Mouse (Mus musculus): ENCODE data around the gene Cpvl. TPM values are rescaled to one million over a fixed set of nuclear protein-coding genes. Genes with fewer than 3 reads are reported as not detected.
A peak's percentile ranks its signal among the peaks of the same experiment; 100 is the strongest.

The Cpvl gene
- polyA plus RNA-seq, 1 experiment from 2014 or later = 0.59 TPM

DNA sequence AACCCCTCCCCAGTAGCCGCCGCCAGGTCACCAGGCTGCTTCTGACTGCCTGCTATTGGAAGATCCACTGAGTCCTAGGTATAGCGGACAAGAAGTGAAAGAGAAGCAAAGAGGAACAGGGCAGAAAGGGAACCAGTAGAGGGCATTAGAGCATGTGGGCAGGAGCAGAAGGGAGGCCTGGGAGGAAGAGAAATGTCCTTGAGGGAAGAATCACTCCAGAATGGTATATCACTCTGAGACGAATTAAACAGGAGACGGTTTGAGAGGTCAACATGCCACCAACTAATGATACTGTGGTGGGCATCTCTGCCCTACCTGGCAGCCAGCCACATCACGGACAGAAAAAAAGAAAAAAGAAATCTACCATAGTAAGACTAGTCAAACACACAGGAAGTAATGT, 9.9 kb downstream of the Cpvl start:
- no peak overlapping the region for H3K9ac ChIP-seq (ENCODE audit: low read depth, low read length)
- H3K4me3 ChIP-seq (replicated peaks; ENCODE audit: low read depth, low read length) = no peak overlapping the region
- H3K36me3 ChIP-seq (ENCODE audit: insufficient read depth, low read length) = no peaks in the 10 kb centered on the region
- DNase-seq (ENCODE audit: low spot score) (no peak), ATAC-seq (replicated peaks; ENCODE audit: low FRiP score, low read depth) (no peak)
- WGBS = 77% methylated on average over 6 of the region's 6 CpGs
- 0 out of 2 replicates have a peak, but pooled peaks cover 2% of the 10 kb centered on the region for H3K27me3 ChIP-seq (ENCODE audit: insufficient read depth, low read length)
- H3K4me2 ChIP-seq (ENCODE audit: low read length) = no peak overlapping the region
- peak; percentile 63 for TF ChIP-seq CTCF (IDR thresholded peaks at IDR 0.05; ENCODE audit: low read depth)
- H3K4me1 ChIP-seq (replicated peaks; ENCODE audit: insufficient read depth, low read length) = 0 out of 2 replicates have a peak, but pooled peaks cover 2% of the 10 kb centered on the region
- no peaks in the 10 kb centered on the region for H3K9me3 ChIP-seq (replicated peaks; ENCODE audit: low read length)
- no peak overlapping the region for H3K27ac ChIP-seq

DNA sequence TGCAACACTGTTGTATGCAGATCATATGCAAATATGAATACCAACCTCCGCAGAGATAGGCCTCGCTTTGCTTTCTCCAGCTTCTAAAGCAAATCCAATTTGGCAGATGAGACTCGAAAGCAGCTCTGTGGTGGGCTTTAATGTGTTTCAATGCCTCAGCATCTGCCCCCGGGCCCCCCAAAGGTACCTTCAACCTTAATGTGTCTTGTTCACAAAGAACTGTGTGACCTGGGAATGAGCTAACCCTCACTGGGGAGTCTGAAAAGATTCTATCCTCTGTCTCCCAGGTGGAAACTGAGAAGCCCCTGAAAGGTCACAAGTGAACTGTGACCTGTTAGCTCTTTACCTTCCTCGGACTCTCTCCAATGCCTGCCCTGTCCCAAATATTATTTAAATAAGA, 11.9 kb downstream of the Cpvl start:
- DNase-seq (ENCODE audit: low spot score) (no peak), ATAC-seq (replicated peaks; ENCODE audit: low FRiP score, low read depth) (no peak)
- Histone ChIP-seq H3K4me2 (ENCODE audit: low read length) (no peak overlapping the region), H3K27ac (no peak overlapping the region), H3K27me3 (ENCODE audit: insufficient read depth, low read length) (0 out of 2 replicates have a peak, but pooled peaks cover 2% of the 10 kb centered on the region), H3K4me1 (replicated peaks; ENCODE audit: insufficient read depth, low read length) (0 out of 2 replicates have a peak, but pooled peaks cover 2% of the 10 kb centered on the region), H3K4me3 (replicated peaks; ENCODE audit: low read depth, low read length) (no peak overlapping the region), H3K36me3 (ENCODE audit: insufficient read depth, low read length) (no peaks in the 10 kb centered on the region), H3K9me3 (replicated peaks; ENCODE audit: low read length) (no peaks in the 10 kb centered on the region), H3K9ac (ENCODE audit: low read depth, low read length) (no peak overlapping the region)
- WGBS = 84% methylated on average over 5 of the region's 5 CpGs
- TF ChIP-seq CTCF (IDR thresholded peaks at IDR 0.05; ENCODE audit: low read depth) = no peak

DNA sequence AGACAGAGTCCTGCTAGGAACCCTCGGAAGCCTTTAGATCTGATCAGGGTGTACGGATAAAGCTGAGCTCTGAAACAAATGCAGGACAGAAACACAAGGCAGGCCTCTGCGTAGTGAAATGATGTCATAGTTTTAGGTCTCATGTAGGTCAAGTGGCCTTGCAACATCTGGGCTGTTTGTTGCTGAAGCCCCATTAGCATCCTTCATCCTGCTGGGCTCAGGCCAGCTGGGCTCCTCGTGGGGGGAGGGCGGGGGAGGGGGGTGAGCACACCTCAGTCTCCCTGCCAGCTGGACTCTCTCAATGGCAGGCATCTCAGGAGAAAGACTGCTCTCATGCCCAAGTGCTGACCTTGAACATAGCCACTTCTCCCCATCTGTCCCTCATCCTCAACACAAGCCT, 12.6 kb downstream of the Cpvl start:
- ATAC-seq (replicated peaks; ENCODE audit: low FRiP score, low read depth) = no peak
- H3K27ac ChIP-seq = no peak overlapping the region
- WGBS = 48% methylated on average over 5 of the region's 5 CpGs

DNA sequence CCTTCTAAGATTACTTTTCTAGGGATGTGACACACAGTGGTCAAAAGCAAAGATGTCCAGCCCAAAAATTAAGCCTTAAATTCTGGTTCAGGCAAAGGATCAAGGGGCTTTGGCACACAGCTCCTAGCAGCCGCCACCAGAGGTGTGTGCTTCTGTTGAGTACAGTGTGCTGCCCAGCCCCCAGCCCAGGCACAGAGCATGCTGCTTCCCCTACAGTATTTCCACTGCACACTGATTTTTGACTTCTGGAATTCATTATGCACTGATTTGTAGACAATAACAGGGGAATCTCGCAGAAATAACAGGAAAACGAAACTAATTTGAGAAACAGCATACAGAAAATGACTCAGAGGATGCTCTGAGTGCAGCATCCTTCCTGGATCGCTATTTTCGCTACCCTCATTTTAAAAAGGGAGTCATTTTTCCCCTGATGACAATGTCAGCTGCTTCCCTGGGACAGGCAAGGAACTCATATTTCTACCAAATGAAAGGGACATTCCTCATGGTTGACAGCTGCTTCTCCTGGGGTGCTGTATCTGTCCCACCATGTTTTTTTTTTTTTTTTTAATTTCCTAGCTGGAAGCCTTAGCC, 14.5 kb downstream of the Cpvl start:
- Histone ChIP-seq H3K36me3 (ENCODE audit: insufficient read depth, low read length) (no peaks in the 10 kb centered on the region), H3K4me2 (ENCODE audit: low read length) (no peak overlapping the region), H3K9me3 (replicated peaks; ENCODE audit: low read length) (no peaks in the 10 kb centered on the region), H3K4me3 (replicated peaks; ENCODE audit: low read depth, low read length) (no peak overlapping the region), H3K4me1 (replicated peaks; ENCODE audit: insufficient read depth, low read length) (0 out of 2 replicates have a peak, but pooled peaks cover 2% of the 10 kb centered on the region), H3K27me3 (ENCODE audit: insufficient read depth, low read length) (0 out of 2 replicates have a peak, but pooled peaks cover 2% of the 10 kb centered on the region), H3K27ac (no peak overlapping the region), H3K9ac (ENCODE audit: low read depth, low read length) (no peak overlapping the region)
- ATAC-seq (replicated peaks; ENCODE audit: low FRiP score, low read depth) = no peak
- 56% methylated on average over 5 of the region's 5 CpGs for WGBS
- DNase-seq (ENCODE audit: low spot score) = no peak
- TF ChIP-seq CTCF (IDR thresholded peaks at IDR 0.05; ENCODE audit: low read depth) = no peak

More for the DNA sequence above, 12.6 kb downstream of the Cpvl start:
- Histone ChIP-seq H3K36me3 (ENCODE audit: insufficient read depth, low read length) (no peaks in the 10 kb centered on the region), H3K9me3 (replicated peaks; ENCODE audit: low read length) (no peaks in the 10 kb centered on the region), H3K4me1 (replicated peaks; ENCODE audit: insufficient read depth, low read length) (0 out of 2 replicates have a peak, but pooled peaks cover 2% of the 10 kb centered on the region), H3K4me3 (replicated peaks; ENCODE audit: low read depth, low read length) (no peak overlapping the region), H3K27me3 (ENCODE audit: insufficient read depth, low read length) (0 out of 2 replicates have a peak, but pooled peaks cover 2% of the 10 kb centered on the region), H3K9ac (ENCODE audit: low read depth, low read length) (no peak overlapping the region), H3K4me2 (ENCODE audit: low read length) (no peak overlapping the region)
- TF ChIP-seq CTCF (IDR thresholded peaks at IDR 0.05; ENCODE audit: low read depth) = no peak
- no peak for DNase-seq (ENCODE audit: low spot score)

DNA sequence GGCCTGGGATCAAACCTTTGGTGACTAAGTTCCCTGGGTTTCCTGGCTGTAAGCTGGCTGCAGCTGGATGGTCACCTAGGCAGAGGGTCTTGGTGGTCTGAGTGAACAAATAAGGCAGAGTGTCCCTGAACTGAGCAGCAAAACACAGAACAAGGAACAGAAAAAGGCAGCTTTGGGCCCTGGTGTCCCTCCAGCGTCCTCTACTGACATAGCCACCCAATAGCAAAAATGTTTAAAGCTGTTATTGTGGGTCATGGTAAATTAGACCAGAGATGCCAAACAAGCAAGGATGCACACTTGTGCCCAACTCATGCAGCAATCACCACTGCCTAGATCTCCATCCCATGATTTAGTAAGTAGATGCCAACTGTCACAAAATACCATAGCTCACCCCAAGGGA, 16.5 kb downstream of the Cpvl start:
- no peak for TF ChIP-seq CTCF (IDR thresholded peaks at IDR 0.05; ENCODE audit: low read depth)
- H3K27me3 ChIP-seq (ENCODE audit: insufficient read depth, low read length) = 0 out of 2 replicates have a peak, but pooled peaks cover 2% of the 10 kb centered on the region
- WGBS = 100% methylated on average over 1 of the region's 1 CpGs
- H3K27ac ChIP-seq = no peak overlapping the region
- no peak overlapping the region for H3K4me2 ChIP-seq (ENCODE audit: low read length)
- no peak for ATAC-seq (replicated peaks; ENCODE audit: low FRiP score, low read depth)
- no peaks in the 10 kb centered on the region for H3K4me1 ChIP-seq (replicated peaks; ENCODE audit: insufficient read depth, low read length)
- H3K4me3 ChIP-seq (replicated peaks; ENCODE audit: low read depth, low read length) = no peak overlapping the region
- no peak for DNase-seq (ENCODE audit: low spot score)
- H3K36me3 ChIP-seq (ENCODE audit: insufficient read depth, low read length) = no peaks in the 10 kb centered on the region
- no peak overlapping the region for H3K9ac ChIP-seq (ENCODE audit: low read depth, low read length)
- no peaks in the 10 kb centered on the region for H3K9me3 ChIP-seq (replicated peaks; ENCODE audit: low read length)

DNA sequence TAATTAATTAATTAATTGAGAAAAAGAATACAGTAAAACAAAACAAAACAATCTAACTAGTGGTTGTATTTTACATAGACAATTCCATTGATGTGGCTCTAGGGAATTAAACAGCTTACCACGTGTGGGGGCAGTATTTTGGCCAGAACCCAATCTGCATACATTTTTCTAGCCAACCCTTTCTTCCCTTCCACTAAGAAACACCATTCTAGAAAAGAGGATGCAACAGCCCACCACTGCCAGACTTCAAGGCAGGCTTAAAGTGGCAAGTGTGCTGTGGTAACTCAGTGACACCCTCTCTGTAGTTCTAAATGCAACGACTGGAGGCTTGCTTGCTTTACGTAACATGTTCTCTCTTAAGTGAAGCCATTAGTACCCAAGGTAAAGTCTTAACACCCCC, 18.6 kb downstream of the Cpvl start:
- Histone ChIP-seq H3K27ac (no peak overlapping the region), H3K4me1 (replicated peaks; ENCODE audit: insufficient read depth, low read length) (no peaks in the 10 kb centered on the region; the same call in 1 of the 2 replicates), H3K36me3 (ENCODE audit: insufficient read depth, low read length) (no peaks in the 10 kb centered on the region), H3K27me3 (ENCODE audit: insufficient read depth, low read length) (no peaks in the 10 kb centered on the region), H3K4me2 (ENCODE audit: low read length) (no peak overlapping the region), H3K4me3 (replicated peaks; ENCODE audit: low read depth, low read length) (no peak overlapping the region), H3K9ac (ENCODE audit: low read depth, low read length) (no peak overlapping the region), H3K9me3 (replicated peaks; ENCODE audit: low read length) (no peaks in the 10 kb centered on the region)
- TF ChIP-seq CTCF (IDR thresholded peaks at IDR 0.05; ENCODE audit: low read depth) = no peak
- 64% methylated on average over 3 of the region's 3 CpGs for WGBS
- ATAC-seq (replicated peaks; ENCODE audit: low FRiP score, low read depth) = no peak
- no peak for DNase-seq (ENCODE audit: low spot score)
